Mouse (Mus musculus) heart, embryonic 13.5 days (tissue): Measurements from ENCODE around the gene Zfp169. TPM values are rescaled to one million over a fixed set of nuclear protein-coding genes. Genes with fewer than 3 reads are reported as not detected.

ENCODE experiments used
- ATAC-seq: fragments of 200-750 bp; cut with Nextera tagmentation; 2 replicates; pipeline ENCODE4 v1.8.0; 2017; ENCODE audit warnings: moderate TSS enrichment; ENCODE audit not compliant: insufficient number of reproducible peaks, low FRiP score, low TSS enrichment; ENCODE audit errors: extremely low read depth
- H3K27ac ChIP-seq: fragments of 300-500 bp; sonication (generic); replicated peaks from 2 replicates; pipeline ENCODE4 v1.5.1; 2015; ENCODE audit warnings: moderate library complexity, mild to moderate bottlenecking, inconsistent platforms
- H3K27me3 ChIP-seq: fragments of 300-500 bp; sonication (generic); replicated peaks from 2 replicates; pipeline ENCODE4 v1.6.1; 2015; ENCODE audit warnings: mild to moderate bottlenecking, inconsistent platforms
- H3K36me3 ChIP-seq: fragments of 300-500 bp; sonication (generic); 2 replicates; pipeline ENCODE4 v1.6.1; 2015; ENCODE audit warnings: mild to moderate bottlenecking, inconsistent platforms
- H3K4me1 ChIP-seq: fragments of 300-500 bp; sonication (generic); 2 replicates; pipeline ENCODE4 v1.6.1; 2015; ENCODE audit warnings: inconsistent platforms
- H3K4me2 ChIP-seq: fragments of 300-500 bp; sonication (generic); 2 replicates; pipeline ENCODE4 v1.6.1; 2015; ENCODE audit warnings: inconsistent platforms, mild to moderate bottlenecking, moderate library complexity
- H3K4me3 ChIP-seq: fragments of 300-500 bp; sonication (generic); 2 replicates; pipeline ENCODE4 v1.5.1; 2015; ENCODE audit warnings: moderate library complexity, mild to moderate bottlenecking, inconsistent platforms
- H3K9ac ChIP-seq: fragments of 300-500 bp; sonication (generic); 2 replicates; pipeline ENCODE4 v1.6.1; 2015; ENCODE audit warnings: inconsistent platforms, mild to moderate bottlenecking, moderate library complexity
- H3K9me3 ChIP-seq: fragments of 300-500 bp; sonication (generic); 2 replicates; pipeline ENCODE4 v1.6.1; 2016; ENCODE audit warnings: inconsistent platforms
- WGBS: fragments of 180-500 bp; shearing (Covaris S2); methylation state at CpG from one replicate; pipeline ENCODE4 v1.1.7; 2015; ENCODE audit warnings: mixed read lengths; 5-methylcytosine and 5-hydroxymethylcytosine counted together
- polyA plus RNA-seq: library from polyadenylated mRNA; unstranded; fragments of >200 nt; fragmentation: Nextera tagmentation; extraction: Ambion mirVana; gene quantifications from 2 replicates; pipeline ENCODE4 v1.2.1, GENCODE M21; 2015

Gene Zfp169
- 2.2 and 2.7 TPM in 2 replicates for polyA plus RNA-seq

GRCm38 (mm10) chr13:48513003-48513929 is at the start of gene Zfp169, which contains the start of gene A830005F24Rik:
Zfp169 (minus strand) TSS chr13:48513451.
A830005F24Rik (plus strand) TSS chr13:48513570.
- H3K9me3 ChIP-seq = no peaks in the 10 kb centered on the region
- H3K27ac ChIP-seq = 0 out of 2 replicates have a peak within 1 kb of the TSS, but pooled peaks have one; percentile 12
- peak within 1 kb of the TSS; percentile 92 for H3K4me2 ChIP-seq
- WGBS = 2% methylated on average over 34 of the region's 34 CpGs
- H3K4me1 ChIP-seq = peaks cover 11% of the 10 kb centered on the region
- peak within 1 kb of the TSS; percentile 89 for H3K4me3 ChIP-seq
- peak; percentile 88; the same call in 1 of the 2 replicates for ATAC-seq
- peak within 1 kb of the TSS; percentile 93 for H3K9ac ChIP-seq
- H3K36me3 ChIP-seq = no peaks in the 10 kb centered on the region
- no peaks in the 10 kb centered on the region for H3K27me3 ChIP-seq

GRCm38 (mm10) chr13:48562336-48562735 is 49.1 kb upstream of the Zfp169 start:
- Histone ChIP-seq H3K27ac (no peak overlapping the region), H3K9me3 (no peaks in the 10 kb centered on the region; the same call in 1 of the 2 replicates), H3K4me2 (no peak overlapping the region), H3K36me3 (no peaks in the 10 kb centered on the region), H3K4me1 (peaks cover 19% of the 10 kb centered on the region), H3K27me3 (no peaks in the 10 kb centered on the region), H3K9ac (no peak overlapping the region), H3K4me3 (no peak overlapping the region)
- no peak for ATAC-seq
- 83% methylated on average over 5 of the region's 5 CpGs for WGBS

GRCm38 (mm10) chr13:48561481-48561880 is 48.2 kb upstream of the Zfp169 start:
- peaks cover 17% of the 10 kb centered on the region for H3K4me1 ChIP-seq
- no peak overlapping the region for H3K27ac ChIP-seq
- WGBS = 83% methylated on average over 2 of the region's 2 CpGs
- H3K9me3 ChIP-seq = no peaks in the 10 kb centered on the region; the same call in 1 of the 2 replicates
- H3K9ac ChIP-seq = no peak overlapping the region
- H3K4me2 ChIP-seq = no peak overlapping the region
- no peak for ATAC-seq
- H3K36me3 ChIP-seq = no peaks in the 10 kb centered on the region
- no peak overlapping the region for H3K4me3 ChIP-seq
- H3K27me3 ChIP-seq = no peaks in the 10 kb centered on the region

- Histone ChIP-seq H3K36me3 (no peaks in the 10 kb centered on the region), H3K4me1 (peaks cover 29% of the 10 kb centered on the region), H3K4me2 (no peak overlapping the region), H3K9me3 (no peaks in the 10 kb centered on the region; the same call in 1 of the 2 replicates), H3K27ac (no peak overlapping the region), H3K4me3 (no peak overlapping the region), H3K9ac (no peak overlapping the region), H3K27me3 (no peaks in the 10 kb centered on the region)
- ATAC-seq = no peak
- WGBS = 57% methylated on average over 1 of the region's 1 CpGs
Measured at GRCm38 (mm10) chr13:48555976-48556375, 42.7 kb upstream of the Zfp169 start.

- Histone ChIP-seq H3K4me3 (no peak overlapping the region), H3K27ac (no peak overlapping the region), H3K4me1 (peaks cover 33% of the 10 kb centered on the region), H3K36me3 (no peaks in the 10 kb centered on the region), H3K27me3 (no peaks in the 10 kb centered on the region), H3K9me3 (no peaks in the 10 kb centered on the region; the same call in 1 of the 2 replicates), H3K9ac (no peak overlapping the region), H3K4me2 (no peak overlapping the region)
- 82% methylated on average over 1 of the region's 1 CpGs for WGBS
- no peak for ATAC-seq
Measured at GRCm38 (mm10) chr13:48554552-48554951, 41.3 kb upstream of the Zfp169 start.

- peaks cover 36% of the 10 kb centered on the region for H3K4me1 ChIP-seq
- H3K4me2 ChIP-seq = peak overlapping the region; percentile 63; the same call in 1 of the 2 replicates
- H3K27ac ChIP-seq = peak overlapping the region; percentile 97
- no peak overlapping the region for H3K4me3 ChIP-seq
- 42% methylated on average over 5 of the region's 5 CpGs for WGBS
- ATAC-seq = no peak
- H3K9me3 ChIP-seq = no peaks in the 10 kb centered on the region; the same call in 1 of the 2 replicates
- H3K36me3 ChIP-seq = no peaks in the 10 kb centered on the region
- H3K27me3 ChIP-seq = no peaks in the 10 kb centered on the region
- H3K9ac ChIP-seq = no peak overlapping the region
Measured at GRCm38 (mm10) chr13:48553511-48553910, 40.3 kb upstream of the Zfp169 start.

- Histone ChIP-seq H3K4me1 (peaks cover 36% of the 10 kb centered on the region), H3K36me3 (no peaks in the 10 kb centered on the region), H3K27ac (peak overlapping the region; percentile 97), H3K9me3 (no peaks in the 10 kb centered on the region), H3K4me3 (peak overlapping the region; percentile 35), H3K4me2 (peak overlapping the region; percentile 63), H3K27me3 (no peaks in the 10 kb centered on the region), H3K9ac (peak overlapping the region; percentile 76)
- peak; percentile 78; the same call in 1 of the 2 replicates for ATAC-seq
- 29% methylated on average over 21 of the region's 21 CpGs for WGBS
Measured at GRCm38 (mm10) chr13:48552181-48553090, 39.2 kb upstream of the Zfp169 start.

- no peaks in the 10 kb centered on the region for H3K36me3 ChIP-seq
- ATAC-seq = no peak
- no peak overlapping the region for H3K4me2 ChIP-seq
- no peak overlapping the region for H3K4me3 ChIP-seq
- WGBS = 81% methylated on average over 5 of the region's 5 CpGs
- no peaks in the 10 kb centered on the region for H3K9me3 ChIP-seq
- no peak overlapping the region for H3K27ac ChIP-seq
- H3K27me3 ChIP-seq = no peaks in the 10 kb centered on the region
- H3K9ac ChIP-seq = no peak overlapping the region
- H3K4me1 ChIP-seq = peaks cover 46% of the 10 kb centered on the region
Measured at GRCm38 (mm10) chr13:48548296-48548695, 35.0 kb upstream of the Zfp169 start.

GRCm38 (mm10) chr13:48547623-48548022 is 34.4 kb upstream of the Zfp169 start:
- 89% methylated on average over 6 of the region's 6 CpGs for WGBS
- H3K9ac ChIP-seq = no peak overlapping the region
- no peak overlapping the region for H3K27ac ChIP-seq
- H3K4me2 ChIP-seq = no peak overlapping the region
- no peaks in the 10 kb centered on the region for H3K9me3 ChIP-seq
- H3K4me3 ChIP-seq = no peak overlapping the region
- no peak for ATAC-seq
- peaks cover 43% of the 10 kb centered on the region for H3K4me1 ChIP-seq
- H3K27me3 ChIP-seq = no peaks in the 10 kb centered on the region
- no peaks in the 10 kb centered on the region for H3K36me3 ChIP-seq

GRCm38 (mm10) chr13:48546330-48546917 is 33.2 kb upstream of the Zfp169 start:
- Histone ChIP-seq H3K27ac (peak overlapping the region; percentile 99), H3K4me2 (peak overlapping the region; percentile 70), H3K4me3 (peak overlapping the region; percentile 73), H3K9me3 (no peaks in the 10 kb centered on the region), H3K4me1 (peaks cover 40% of the 10 kb centered on the region), H3K27me3 (no peaks in the 10 kb centered on the region), H3K36me3 (no peaks in the 10 kb centered on the region), H3K9ac (peak overlapping the region; percentile 99)
- peak; percentile 98 for ATAC-seq
- whole genome bisulfite sequencing = under 1% methylated on average over 63 of the region's 72 CpGs
